Mouse (Mus musculus): ENCODE results near the gene Stil. TPM values are rescaled to one million over a fixed set of nuclear protein-coding genes. Genes with fewer than 3 reads are reported as not detected.

Stil gene
- total RNA-seq, 4 experiments from 2014 or later, result 0.52 to 0.89 (median 0.54) TPM

DNA sequence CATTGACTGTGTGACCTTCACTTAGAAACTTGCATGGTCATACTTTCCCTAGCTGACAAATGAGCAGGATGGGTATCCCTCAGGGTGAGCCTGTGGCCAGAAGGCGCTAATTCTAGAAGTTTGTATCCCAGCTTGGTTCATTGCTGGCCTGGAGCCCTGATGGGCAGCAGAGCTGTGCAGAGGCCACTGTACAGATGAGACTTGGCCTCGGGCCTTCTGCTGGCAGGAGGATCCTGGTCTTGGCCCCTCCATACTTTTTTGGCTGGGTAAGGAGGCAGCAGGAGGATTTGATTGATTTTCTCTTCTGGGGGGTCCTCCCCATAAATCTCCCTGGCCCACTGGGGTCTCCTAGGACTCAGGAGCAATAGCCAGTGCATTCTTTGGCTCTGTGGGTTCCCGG lies 83.1 kb downstream of the Stil start:
- no peak for DNase-seq

DNA sequence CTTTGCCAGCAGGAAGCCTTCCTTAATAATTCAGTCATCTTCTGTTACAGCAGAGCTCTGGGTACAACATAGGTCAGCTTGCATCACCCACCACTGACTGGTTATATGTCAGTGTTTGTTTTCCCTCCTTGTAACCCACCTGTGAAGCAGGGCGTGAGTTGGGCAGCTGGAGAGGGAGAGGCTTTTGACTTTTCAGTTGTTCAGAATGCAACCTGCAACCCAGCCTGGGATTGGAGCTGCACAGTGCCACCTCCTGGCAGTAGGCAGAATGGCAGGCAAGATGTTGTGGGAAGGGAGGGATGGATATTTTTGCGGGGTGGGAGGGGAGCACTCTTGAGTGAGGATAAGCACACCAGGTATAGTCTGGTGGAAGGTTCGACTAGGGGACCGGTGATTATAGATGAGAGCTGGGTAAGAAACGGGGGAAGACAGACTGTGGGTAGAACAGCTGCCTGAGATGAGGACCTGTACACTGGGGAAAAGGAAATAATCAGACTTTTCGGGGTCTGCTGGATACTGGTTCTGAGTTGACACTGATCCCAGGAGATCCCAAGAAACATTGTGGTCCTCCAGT lies 85.7 kb downstream of the Stil start:
- DNase-seq, result peak; percentile 13

GRCm38 (mm10) chr4:115086257-115086656 lies 86.3 kb downstream of the Stil start:
- no peak for DNase-seq

GRCm38 (mm10) chr4:115086763-115087415 lies 86.9 kb downstream of the Stil start:
- no peak for DNase-seq

DNA sequence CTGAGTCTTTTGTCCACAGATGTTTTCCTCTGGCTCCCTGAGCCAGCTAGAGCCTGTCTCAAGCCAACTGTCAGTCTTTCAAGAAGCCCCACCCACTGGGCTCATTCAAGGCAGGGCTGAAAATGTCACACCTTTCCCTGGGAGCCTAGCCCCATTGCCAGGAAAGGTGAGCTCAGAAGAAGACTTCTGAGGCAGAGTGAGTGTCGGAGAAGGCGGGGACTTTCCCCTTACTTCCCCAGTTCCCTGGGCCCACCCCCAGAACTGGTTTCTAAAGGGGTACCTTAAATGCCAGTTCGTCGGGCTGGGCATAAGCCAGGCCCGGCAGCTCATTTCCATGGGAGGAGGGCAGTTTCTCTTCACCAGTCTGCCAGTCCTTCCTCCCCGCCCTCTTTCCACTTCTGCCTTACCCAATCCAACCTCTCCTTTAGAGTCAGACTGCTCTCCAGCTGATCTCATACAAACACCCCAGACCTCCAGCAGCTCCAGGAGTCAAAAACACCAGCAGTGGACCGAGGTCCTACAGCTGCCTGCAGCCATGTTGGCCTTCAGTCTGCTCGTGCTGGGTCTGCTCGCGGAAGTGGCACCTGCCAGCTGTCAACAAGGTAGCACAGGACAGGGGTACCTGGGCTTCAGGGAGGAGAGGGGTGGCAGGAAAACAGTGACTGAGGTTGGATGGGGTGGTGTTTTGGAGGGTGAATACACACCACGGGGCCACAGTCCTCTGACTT lies 88.8 kb downstream of the Stil start, which contains the start of gene Pdzk1ip1:
TSS of gene Pdzk1ip1 (plus strand) at position 98 of the 728 bp plus-strand sequence.
- no peak for DNase-seq

GRCm38 (mm10) chr4:115090592-115090991 lies 90.6 kb downstream of the Stil start:
- no peak for DNase-seq

DNA sequence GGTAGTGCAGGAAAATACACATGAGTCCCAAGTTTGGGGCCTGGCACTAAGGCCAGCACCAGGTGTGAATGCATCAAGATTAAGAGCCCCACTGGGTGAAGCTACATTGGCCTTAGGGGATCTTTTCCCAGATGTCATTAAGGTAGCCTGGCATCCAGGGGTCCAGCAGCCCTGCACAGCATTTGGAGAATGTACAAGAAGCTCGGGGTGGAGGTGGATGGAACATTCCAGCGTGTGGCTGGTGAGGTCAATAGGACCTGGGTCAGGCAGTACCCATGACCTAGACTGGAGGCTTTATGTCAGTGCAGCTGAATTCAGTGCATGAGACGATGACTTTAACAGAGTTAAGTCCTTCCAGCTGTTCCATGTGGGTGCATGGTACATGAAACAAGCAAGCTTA lies 91.8 kb downstream of the Stil start:
- DNase-seq, result no peak

Other genes starting within 250 kb of the Stil start
- not detected for gene Gm12830, start 178.4 kb upstream of the Stil start, total RNA-seq (2022)
- 1 to 10 TPM; 2.0 to 4.2 (median 3.1) TPM for gene Foxd2, start 91.3 kb upstream of the Stil start, total RNA-seq (2022)
- under 1 TPM in 2 of 4 experiments, not detected in 2; 0.43 to 0.45 TPM for gene Foxe3, start 74.1 kb upstream of the Stil start, total RNA-seq (2022)
- gene Cmpk1, start 12.9 kb upstream of the Stil start, total RNA-seq (2022), result 100 to 1,000 TPM in 2 of 4 experiments, 10 to 100 TPM in 2; 79.7 to 115 (median 105) TPM
- 1 to 10 TPM; 1.9 to 4.0 (median 2.6) TPM for gene Tal1, start 56.3 kb downstream of the Stil start, total RNA-seq (2022)
- gene Pdzk1ip1, start 88.5 kb downstream of the Stil start, total RNA-seq (2022), result 1 to 10 TPM in 2 of 4 experiments, under 1 TPM in 1, not detected in 1; 0.37 to 1.1 (median 1.0) TPM
- gene Cyp4x1, start 134.1 kb downstream of the Stil start, total RNA-seq (2022), result not detected
- gene Cyp4a29, start 241.9 kb downstream of the Stil start, total RNA-seq (2022), result not detected